In genomic region chr10:29534830-29535227, GRCm38 (mm10) we compare ENCODE assay signal across 8 mouse cellular contexts. TPM values are rescaled to one million over a fixed set of nuclear protein-coding genes. Genes with fewer than 3 reads are reported as not detected.
DNase-seq lines count a peak whose midpoint lies in the region; ATAC-seq and TF ChIP-seq lines count a peak whose summit lies in the region.

No protein-coding gene starts in this region.

- peak overlapping the region; percentile 97 for H3K4me2 ChIP-seq in heart, embryonic 14.5 days (ENCODE audit: low read length)
- H3K4me2 ChIP-seq in hindbrain, embryonic 14.5 days (replicated peaks) = peak overlapping the region; percentile 91
- H3K4me2 ChIP-seq in midbrain, embryonic 15.5 days = peak overlapping the region; percentile 100

- no peak for TF ChIP-seq POLR2A in heart, adult 2 months (IDR thresholded peaks at IDR 0.05; ENCODE audit: insufficient read depth, low read depth, low read length)

- 0% methylated on average over 5 of the region's 7 CpGs for WGBS in heart, embryonic 14.5 days
- 2% methylated on average over 7 of the region's 7 CpGs for WGBS in heart, adult 2 months
- 0% methylated on average over 7 of the region's 7 CpGs for WGBS in hindbrain, embryonic 14.5 days
- WGBS in midbrain, embryonic 15.5 days = 0% methylated on average over 7 of the region's 7 CpGs

- no peaks in the 10 kb centered on the region for H3K9me3 ChIP-seq in heart, embryonic 14.5 days (ENCODE audit: control insufficient read depth, low read length)
- no peaks in the 10 kb centered on the region for H3K9me3 ChIP-seq in hindbrain, embryonic 14.5 days (ENCODE audit: control insufficient read depth, low read length)
- no peaks in the 10 kb centered on the region for H3K9me3 ChIP-seq in midbrain, embryonic 15.5 days

- H3K27me3 ChIP-seq in heart, embryonic 14.5 days (ENCODE audit: control insufficient read depth, insufficient read depth, low read length) = peaks cover 13% of the 10 kb centered on the region
- peaks cover 9% of the 10 kb centered on the region for H3K27me3 ChIP-seq in heart, adult 2 months (ENCODE audit: control insufficient read depth, insufficient read depth, low read length)
- peaks cover 34% of the 10 kb centered on the region for H3K27me3 ChIP-seq in hindbrain, embryonic 14.5 days (ENCODE audit: control insufficient read depth, insufficient read depth, low read length)
- H3K27me3 ChIP-seq in midbrain, embryonic 15.5 days (replicated peaks) = peaks cover 20% of the 10 kb centered on the region

- peaks cover 10 to 24% of the 10 kb centered on the region in 2 experiments for H3K4me1 ChIP-seq in heart, embryonic 14.5 days (ENCODE audit: control insufficient read depth in 2 of 2, insufficient read depth in 2 of 2, low read length in 2 of 2)
- no peaks in the 10 kb centered on the region; the same call in 1 of the 2 replicates for H3K4me1 ChIP-seq in heart, adult 2 months (ENCODE audit: control insufficient read depth, insufficient read depth, low read length)
- peaks cover 21% of the 10 kb centered on the region for H3K4me1 ChIP-seq in hindbrain, embryonic 14.5 days (replicated peaks; ENCODE audit: control insufficient read depth, insufficient read depth, low read length)
- H3K4me1 ChIP-seq in midbrain, embryonic 15.5 days = peaks cover 23% of the 10 kb centered on the region

- no peak for TF ChIP-seq EP300 in heart, adult 2 months (IDR thresholded peaks at IDR 0.05; ENCODE audit: insufficient read depth, low read depth, low read length)

- H3K79me2 ChIP-seq in heart, adult 2 months (replicated peaks; ENCODE audit: control insufficient read depth, insufficient read depth, low read length) = no peaks in the 10 kb centered on the region

- no peak for ATAC-seq in heart, embryonic 14.5 days (ENCODE audit: insufficient number of reproducible peaks, insufficient read depth, low FRiP score, low read depth)
- no peak for ATAC-seq in hindbrain, embryonic 14.5 days (ENCODE audit: low FRiP score)
- ATAC-seq in midbrain, embryonic 15.5 days (replicated peaks) = 0 out of 2 replicates have a peak, but pooled peaks have one; percentile 44

- H3K9ac ChIP-seq in heart, embryonic 14.5 days (ENCODE audit: low read length) = peak overlapping the region; percentile 76
- no peak overlapping the region for H3K9ac ChIP-seq in heart, adult 2 months (ENCODE audit: low read depth, low read length)
- H3K9ac ChIP-seq in hindbrain, embryonic 14.5 days = peak overlapping the region; percentile 58
- H3K9ac ChIP-seq in midbrain, embryonic 15.5 days = 0 out of 2 replicates have a peak overlapping the region, but pooled peaks have one; percentile 34

- peak overlapping the region; percentile 70 to 89 for H3K4me3 ChIP-seq in heart, embryonic 14.5 days (ENCODE audit: control insufficient read depth in 1 of 2, insufficient read depth in 1 of 2, low read depth in 1 of 2, low read length in 2 of 2)
- no peak overlapping the region for H3K4me3 ChIP-seq in heart, adult 2 months
- H3K4me3 ChIP-seq in hindbrain, embryonic 14.5 days (replicated peaks; ENCODE audit: low read length) = peak overlapping the region; percentile 49
- peak overlapping the region; percentile 68 for H3K4me3 ChIP-seq in midbrain, embryonic 15.5 days

- intact Hi-C loops in heart, adult 2 months (cut with DNase I) = loop anchor here (10.0 kb wide), 1 partner anchor 270 kb away; no protein-coding TSS in a partner anchor

- DNase-seq in heart, adult 2 months = no peak
- peak; percentile 3 for DNase-seq in Muller cell, postnatal 12 days (ENCODE audit: inconsistent ontology term)
- no peak for DNase-seq in hindbrain, embryonic 14.5 days (ENCODE audit: low spot score)
- DNase-seq in adrenal gland, postnatal 14 days = no peak
- DNase-seq in layer of hippocampus, adult 8-10 months (ENCODE audit: low spot score in 2 of 2) = no peak
- DNase-seq in layer of hippocampus, postnatal 10 days (ENCODE audit: low spot score in 2 of 2) = no peak

- H3K36me3 ChIP-seq in heart, embryonic 14.5 days (ENCODE audit: control insufficient read depth, insufficient read depth, low read length) = no peaks in the 10 kb centered on the region
- H3K36me3 ChIP-seq in heart, adult 2 months (ENCODE audit: control insufficient read depth, insufficient read depth, low read length) = no peaks in the 10 kb centered on the region
- H3K36me3 ChIP-seq in hindbrain, embryonic 14.5 days (replicated peaks; ENCODE audit: control insufficient read depth, insufficient read depth) = no peaks in the 10 kb centered on the region
- H3K36me3 ChIP-seq in midbrain, embryonic 15.5 days (replicated peaks) = no peaks in the 10 kb centered on the region

- no peak overlapping the region for H3K27ac ChIP-seq in heart, embryonic 14.5 days (replicated peaks in 1 of 2; ENCODE audit: control insufficient read depth in 1 of 2, insufficient read depth in 1 of 2, low read depth in 2 of 2, low read length in 2 of 2)
- no peak overlapping the region for H3K27ac ChIP-seq in heart, adult 2 months
- no peak overlapping the region for H3K27ac ChIP-seq in hindbrain, embryonic 14.5 days
- no peak overlapping the region for H3K27ac ChIP-seq in midbrain, embryonic 15.5 days

- TF ChIP-seq CTCF in heart, adult 2 months (IDR thresholded peaks at IDR 0.05) = no peak

RNA-seq across cellular contexts. Expression of gene Rspo3, which starts 0.8 kb away (rescaled TPM):
- 6.3 and 8.7 TPM in 2 replicates for polyA plus RNA-seq in heart, embryonic 14.5 days (2014; fragmentation: Nextera tagmentation; extraction: Ambion mirVana)
- total RNA-seq in heart, adult 2 months (2021) = under 1 TPM; 0.20 to 0.52 TPM
- 0.10 and 0.15 TPM in 2 replicates for polyA plus RNA-seq in heart, adult 2 months (2012; rRNA removed)
- polyA plus RNA-seq in hindbrain, embryonic 14.5 days (2014; fragmentation: Nextera tagmentation; extraction: Ambion mirVana) = 2.4 and 3.2 TPM in 2 replicates
- polyA plus RNA-seq in midbrain, embryonic 15.5 days (2015; fragmentation: Nextera tagmentation; extraction: Ambion mirVana) = 6.6 and 7.4 TPM in 2 replicates
- 9.0 and 9.5 TPM in 2 replicates for total RNA-seq in adrenal gland, postnatal 14 days (2021)
- 10 to 100 TPM; 12.3 to 15.6 (median 13.8) TPM for total RNA-seq in layer of hippocampus, adult 8-10 months (2022)
- total RNA-seq in layer of hippocampus, postnatal 10 days (2021) = 10 to 100 TPM in 1 of 2 experiments, 1 to 10 TPM in 1; 9.1 to 10.8 TPM
